In genomic region chr11:106762139-106762799, GRCm38 (mm10) we compare ENCODE assay signal across 8 mouse cellular contexts. TPM values are rescaled to one million over a fixed set of nuclear protein-coding genes. Genes with fewer than 3 reads are reported as not detected.
A peak's percentile ranks its signal among the peaks of the same experiment; 100 is the strongest.
DNase-seq lines count a peak whose midpoint lies in the region; ATAC-seq lines count a peak whose summit lies in the region.

No protein-coding gene starts in this region.

- H3K4me2 ChIP-seq in midbrain, embryonic 13.5 days (replicated peaks): no peak overlapping the region
- H3K4me2 ChIP-seq in midbrain, embryonic 16.5 days (ENCODE audit: low read length): no peak overlapping the region

- peak overlapping the region; percentile 30 for H3K27ac ChIP-seq in midbrain, embryonic 13.5 days
- no peak overlapping the region for H3K27ac ChIP-seq in midbrain, embryonic 16.5 days (ENCODE audit: low read length)

- peak; percentile 31 for DNase-seq in forelimb bud, embryonic 11.5 days (ENCODE audit: low read depth, low spot score)
- DNase-seq in kidney, postnatal 10 days: peak; percentile 62
- DNase-seq in thymus, postnatal 25 days: peak; percentile 55
- DNase-seq in adrenal gland, postnatal 10 days: no peak
- no peak for DNase-seq in adrenal gland, postnatal 25 days

- no peaks in the 10 kb centered on the region for H3K9me3 ChIP-seq in midbrain, embryonic 13.5 days
- no peaks in the 10 kb centered on the region for H3K9me3 ChIP-seq in midbrain, embryonic 16.5 days (replicated peaks; ENCODE audit: control insufficient read depth, low read length, poor library complexity, severe bottlenecking)

- 50% methylated on average over 5 of the region's 5 CpGs for WGBS in midbrain, embryonic 13.5 days
- 52% methylated on average over 5 of the region's 5 CpGs for WGBS in midbrain, embryonic 16.5 days

- H3K27me3 ChIP-seq in midbrain, embryonic 13.5 days: no peaks in the 10 kb centered on the region
- H3K27me3 ChIP-seq in midbrain, embryonic 16.5 days (ENCODE audit: control insufficient read depth, insufficient read depth, low read depth, low read length): no peaks in the 10 kb centered on the region

- no peak overlapping the region for H3K9ac ChIP-seq in midbrain, embryonic 13.5 days (replicated peaks)
- no peak overlapping the region for H3K9ac ChIP-seq in midbrain, embryonic 16.5 days (ENCODE audit: low read depth, low read length)

- H3K4me1 ChIP-seq in midbrain, embryonic 13.5 days (replicated peaks): peaks cover 12% of the 10 kb centered on the region; the same call in 1 of the 2 replicates
- no peaks in the 10 kb centered on the region for H3K4me1 ChIP-seq in midbrain, embryonic 16.5 days (ENCODE audit: control insufficient read depth, insufficient read depth, low read length)

- peaks cover 16% of the 10 kb centered on the region for H3K36me3 ChIP-seq in midbrain, embryonic 13.5 days
- peaks cover 3% of the 10 kb centered on the region for H3K36me3 ChIP-seq in midbrain, embryonic 16.5 days (ENCODE audit: control insufficient read depth, insufficient read depth, low read length)

- H3K4me3 ChIP-seq in midbrain, embryonic 13.5 days (replicated peaks): no peak overlapping the region
- H3K4me3 ChIP-seq in midbrain, embryonic 16.5 days (ENCODE audit: low read depth, low read length): no peak overlapping the region

- ATAC-seq in midbrain, embryonic 13.5 days: no peak
- no peak for ATAC-seq in midbrain, embryonic 16.5 days
- ATAC-seq in megakaryocyte-erythroid progenitor cell, adult 5-6 weeks (replicated peaks; ENCODE audit: low FRiP score, low TSS enrichment, poor library complexity, severe bottlenecking): peak; percentile 38; the same call in 1 of the 2 replicates

RNA-seq across cellular contexts. Expression of gene Milr1, which starts 11.2 kb away (rescaled TPM):
- 0.97 and 1.2 TPM in 2 replicates for polyA plus RNA-seq in midbrain, embryonic 13.5 days (2015; fragmentation: Nextera tagmentation; extraction: Ambion mirVana)
- 0.89 and 0.99 TPM in 2 replicates for polyA plus RNA-seq in midbrain, embryonic 16.5 days (2015; fragmentation: Nextera tagmentation; extraction: Ambion mirVana)
- total RNA-seq in megakaryocyte-erythroid progenitor cell, adult 5-6 weeks (2014; fragmentation: Nextera tagmentation): 1.3 and 2.7 TPM in 2 replicates
- total RNA-seq in megakaryocyte-erythroid progenitor cell, adult 5-6 weeks (2017): 3.4 and 3.5 TPM in 2 replicates
- total RNA-seq in adrenal gland, postnatal 10 days (2021): 1 to 10 TPM; 1.1 to 1.6 TPM
- 0.52 and 0.71 TPM in 2 replicates for total RNA-seq in adrenal gland, postnatal 25 days (2021)

RNA-seq across cellular contexts. Expression of gene Pecam1, which starts 11.8 kb away (rescaled TPM):
- 14.1 and 15.8 TPM in 2 replicates for polyA plus RNA-seq in midbrain, embryonic 13.5 days (2015; fragmentation: Nextera tagmentation; extraction: Ambion mirVana)
- polyA plus RNA-seq in midbrain, embryonic 16.5 days (2015; fragmentation: Nextera tagmentation; extraction: Ambion mirVana): 14.1 and 15.7 TPM in 2 replicates
- 9.2 and 11.1 TPM in 2 replicates for total RNA-seq in megakaryocyte-erythroid progenitor cell, adult 5-6 weeks (2014; fragmentation: Nextera tagmentation)
- 8.8 and 14.6 TPM in 2 replicates for total RNA-seq in megakaryocyte-erythroid progenitor cell, adult 5-6 weeks (2017)
- total RNA-seq in adrenal gland, postnatal 10 days (2021): 100 to 1,000 TPM; 131 to 146 TPM
- 76.1 and 90.7 TPM in 2 replicates for total RNA-seq in adrenal gland, postnatal 25 days (2021)

RNA-seq across cellular contexts. Expression of gene Polg2, which starts 17.1 kb away (rescaled TPM):
- polyA plus RNA-seq in midbrain, embryonic 13.5 days (2015; fragmentation: Nextera tagmentation; extraction: Ambion mirVana): 10.0 and 10.7 TPM in 2 replicates
- polyA plus RNA-seq in midbrain, embryonic 16.5 days (2015; fragmentation: Nextera tagmentation; extraction: Ambion mirVana): 9.4 and 9.6 TPM in 2 replicates
- total RNA-seq in megakaryocyte-erythroid progenitor cell, adult 5-6 weeks (2014; fragmentation: Nextera tagmentation): 6.8 and 15.3 TPM in 2 replicates
- 16.4 and 18.1 TPM in 2 replicates for total RNA-seq in megakaryocyte-erythroid progenitor cell, adult 5-6 weeks (2017)
- total RNA-seq in adrenal gland, postnatal 10 days (2021): 1 to 10 TPM; 6.5 to 8.5 TPM
- 7.1 and 8.4 TPM in 2 replicates for total RNA-seq in adrenal gland, postnatal 25 days (2021)

RNA-seq across cellular contexts. Expression of gene Ddx5, which starts 26.7 kb away (rescaled TPM):
- polyA plus RNA-seq in midbrain, embryonic 13.5 days (2015; fragmentation: Nextera tagmentation; extraction: Ambion mirVana): 487 and 502 TPM in 2 replicates
- 365 and 425 TPM in 2 replicates for polyA plus RNA-seq in midbrain, embryonic 16.5 days (2015; fragmentation: Nextera tagmentation; extraction: Ambion mirVana)
- total RNA-seq in megakaryocyte-erythroid progenitor cell, adult 5-6 weeks (2014; fragmentation: Nextera tagmentation): 569 and 578 TPM in 2 replicates
- 1,198 and 1,708 TPM in 2 replicates for total RNA-seq in megakaryocyte-erythroid progenitor cell, adult 5-6 weeks (2017)
- total RNA-seq in adrenal gland, postnatal 10 days (2021): 100 to 1,000 TPM; 611 to 691 TPM
- total RNA-seq in adrenal gland, postnatal 25 days (2021): 703 and 926 TPM in 2 replicates

RNA-seq across cellular contexts. Expression of gene Cep95, which starts 26.8 kb away (rescaled TPM):
- 20.2 and 20.4 TPM in 2 replicates for polyA plus RNA-seq in midbrain, embryonic 13.5 days (2015; fragmentation: Nextera tagmentation; extraction: Ambion mirVana)
- polyA plus RNA-seq in midbrain, embryonic 16.5 days (2015; fragmentation: Nextera tagmentation; extraction: Ambion mirVana): 16.2 and 17.8 TPM in 2 replicates
- 52.0 and 58.1 TPM in 2 replicates for total RNA-seq in megakaryocyte-erythroid progenitor cell, adult 5-6 weeks (2014; fragmentation: Nextera tagmentation)
- 25.2 and 42.1 TPM in 2 replicates for total RNA-seq in megakaryocyte-erythroid progenitor cell, adult 5-6 weeks (2017)
- 10 to 100 TPM in 1 of 2 experiments, 1 to 10 TPM in 1; 6.2 to 13.0 TPM for total RNA-seq in adrenal gland, postnatal 10 days (2021)
- 10.5 and 14.7 TPM in 2 replicates for total RNA-seq in adrenal gland, postnatal 25 days (2021)

Comparison
In these comparisons a context has a peak if more than half of its experiments do, and no peak if none do; other contexts are left out.
1. DNase-seq: peak in forelimb bud, embryonic 11.5 days (single experiment), kidney, postnatal 10 days (single experiment) and thymus, postnatal 25 days (single experiment); none in adrenal gland, postnatal 10 days (single experiment) and adrenal gland, postnatal 25 days (single experiment).